Mouse (Mus musculus): ENCODE results near the gene Tmigd3.

DNA sequence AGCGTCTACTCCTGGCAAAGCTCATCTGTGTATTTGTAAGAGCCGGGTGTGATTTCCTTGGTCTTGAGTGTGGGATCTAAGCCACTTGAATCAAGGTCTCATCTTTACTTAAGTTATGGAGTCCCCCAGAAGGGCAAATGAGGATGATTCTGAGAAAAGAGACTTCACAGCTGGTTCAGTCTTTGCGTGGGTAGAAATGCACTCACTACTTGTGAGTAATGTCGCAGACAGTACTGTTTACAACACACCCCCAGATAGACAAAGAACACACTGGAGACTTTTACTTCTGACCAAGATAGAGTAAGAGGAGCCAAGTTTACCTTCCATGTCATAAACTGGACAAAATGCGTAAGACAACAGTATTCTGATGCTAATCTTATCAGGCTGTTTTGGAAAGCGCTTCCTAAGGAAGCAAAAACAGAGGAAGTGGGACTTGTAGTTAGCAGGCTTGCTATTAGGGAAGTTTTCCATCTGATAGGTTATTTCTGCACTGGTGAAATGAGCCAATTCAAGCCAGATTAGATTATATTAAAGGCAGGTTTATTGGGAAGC lies 6.6 kb downstream of the Tmigd3 start:
- no peak for TF ChIP-seq CTCF (IDR thresholded peaks at IDR 0.05; ENCODE audit: low read depth, low read length)
- no peak for TF ChIP-seq POLR2A (IDR thresholded peaks at IDR 0.05; ENCODE audit: borderline replicate concordance, low read depth, low read length)

Measured in bone marrow macrophage, adult 2 months (primary cell).